Mouse (Mus musculus): ENCODE results near the gene Grin2b. TPM values are rescaled to one million over a fixed set of nuclear protein-coding genes. Genes with fewer than 3 reads are reported as not detected.
A peak's percentile ranks its signal among the peaks of the same experiment; 100 is the strongest.

Gene Grin2b
- total and polyA plus RNA-seq, 2 experiments = 0.01 to 0.09 TPM

- H3K27me3 ChIP-seq (ENCODE audit: control insufficient read depth, insufficient read depth, low read length) = no peaks in the 10 kb centered on the region
- DNase-seq (ENCODE audit: extremely low read depth, low read depth, low spot score) = no peak
- no peaks in the 10 kb centered on the region for H3K36me3 ChIP-seq (ENCODE audit: control insufficient read depth, insufficient read depth, low read length)
- no peaks in the 10 kb centered on the region for H3K4me1 ChIP-seq (ENCODE audit: control insufficient read depth, insufficient read depth, low read length)
- H3K9ac ChIP-seq (ENCODE audit: low read depth, low read length) = no peak overlapping the region
- TF ChIP-seq POLR2A (IDR thresholded peaks at IDR 0.05; ENCODE audit: extremely low read depth, insufficient read depth, low read length) (no peak), CTCF (IDR thresholded peaks at IDR 0.05; ENCODE audit: low read depth, low read length) (no peak)
- H3K79me2 ChIP-seq (ENCODE audit: control insufficient read depth, insufficient read depth, low read length) = no peaks in the 10 kb centered on the region
- no peak overlapping the region for H3K4me3 ChIP-seq (ENCODE audit: insufficient read depth, low read depth, low read length)
- no peak overlapping the region for H3K27ac ChIP-seq (replicated peaks; ENCODE audit: insufficient read depth, low read depth, low read length)
- 89% methylated on average over 6 of the region's 6 CpGs for WGBS
These were observed 230.1 kb downstream of the Grin2b start for GRCm38 (mm10) chr6:135943121-135943617.

DNA sequence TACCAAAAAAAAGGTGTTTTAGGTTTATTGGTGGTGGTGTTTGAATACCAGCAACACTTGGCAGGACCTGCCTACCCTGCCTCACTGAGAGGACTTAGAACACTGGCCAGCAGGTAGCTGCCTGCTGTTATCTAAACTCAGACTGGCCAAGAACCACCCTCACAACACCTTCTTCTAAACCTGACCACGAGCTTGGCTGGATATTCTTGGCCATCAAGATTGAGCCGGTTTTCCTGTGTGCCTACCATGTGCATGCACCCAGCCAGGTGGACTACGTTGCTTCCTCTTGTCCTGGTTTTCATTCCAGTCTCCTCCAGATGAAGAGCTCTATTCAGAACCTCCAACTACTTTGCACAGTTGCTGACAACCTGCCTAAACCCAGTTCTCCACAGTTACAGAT lies 240.4 kb downstream of the Grin2b start:
- H3K4me1 ChIP-seq (ENCODE audit: control insufficient read depth, insufficient read depth, low read length) = no peaks in the 10 kb centered on the region
- 81% methylated on average over 3 of the region's 3 CpGs for WGBS
- H3K36me3 ChIP-seq (ENCODE audit: control insufficient read depth, insufficient read depth, low read length) = no peaks in the 10 kb centered on the region
- no peak overlapping the region for H3K4me3 ChIP-seq (ENCODE audit: insufficient read depth, low read depth, low read length)
- H3K27ac ChIP-seq (replicated peaks; ENCODE audit: insufficient read depth, low read depth, low read length) = no peak overlapping the region
- H3K27me3 ChIP-seq (ENCODE audit: control insufficient read depth, insufficient read depth, low read length) = no peaks in the 10 kb centered on the region
- H3K9ac ChIP-seq (ENCODE audit: low read depth, low read length) = no peak overlapping the region
- H3K79me2 ChIP-seq (ENCODE audit: control insufficient read depth, insufficient read depth, low read length) = no peaks in the 10 kb centered on the region
- no peak for TF ChIP-seq CTCF (IDR thresholded peaks at IDR 0.05; ENCODE audit: low read depth, low read length)
- no peak for TF ChIP-seq POLR2A (IDR thresholded peaks at IDR 0.05; ENCODE audit: extremely low read depth, insufficient read depth, low read length)
- no peak for DNase-seq (ENCODE audit: extremely low read depth, low read depth, low spot score)

DNA sequence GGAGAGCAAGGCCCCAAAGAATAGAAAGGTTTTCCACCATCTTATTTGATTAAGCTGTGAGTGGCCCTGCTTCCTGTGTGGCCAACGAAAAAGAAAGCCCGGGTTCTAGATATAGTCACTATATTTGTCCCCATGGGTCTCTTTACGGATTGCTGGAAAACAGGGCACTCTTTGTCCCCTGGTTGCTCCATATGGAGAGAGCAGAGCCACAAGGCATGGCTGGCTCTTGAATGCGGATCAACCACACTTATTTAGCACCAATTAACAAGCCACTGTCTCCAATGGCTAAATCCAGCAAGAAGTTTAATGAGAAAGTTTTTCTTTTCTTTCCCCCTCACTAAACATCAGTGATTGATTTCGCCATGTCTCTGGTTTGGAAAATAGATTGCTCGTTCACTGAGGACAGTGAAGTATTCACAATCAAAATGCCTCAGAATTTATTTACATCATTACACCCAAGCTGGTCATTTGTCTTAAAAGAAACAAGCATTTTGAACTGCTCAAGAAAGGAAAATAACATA lies 240.9 kb downstream of the Grin2b start:
- 69% methylated on average over 6 of the region's 6 CpGs for WGBS
- Histone ChIP-seq H3K27me3 (ENCODE audit: control insufficient read depth, insufficient read depth, low read length) (no peaks in the 10 kb centered on the region), H3K9ac (ENCODE audit: low read depth, low read length) (no peak overlapping the region), H3K79me2 (ENCODE audit: control insufficient read depth, insufficient read depth, low read length) (no peaks in the 10 kb centered on the region), H3K4me3 (ENCODE audit: insufficient read depth, low read depth, low read length) (no peak overlapping the region), H3K27ac (replicated peaks; ENCODE audit: insufficient read depth, low read depth, low read length) (no peak overlapping the region), H3K36me3 (ENCODE audit: control insufficient read depth, insufficient read depth, low read length) (no peaks in the 10 kb centered on the region), H3K4me1 (ENCODE audit: control insufficient read depth, insufficient read depth, low read length) (no peaks in the 10 kb centered on the region)
- TF ChIP-seq POLR2A (IDR thresholded peaks at IDR 0.05; ENCODE audit: extremely low read depth, insufficient read depth, low read length) = no peak
- no peak for TF ChIP-seq CTCF (IDR thresholded peaks at IDR 0.05; ENCODE audit: low read depth, low read length)
- no peak for DNase-seq (ENCODE audit: extremely low read depth, low read depth, low spot score)

GRCm38 (mm10) chr6:135917676-135918075 lies 255.6 kb downstream of the Grin2b start:
- H3K27ac ChIP-seq (replicated peaks; ENCODE audit: insufficient read depth, low read depth, low read length) = no peak overlapping the region
- H3K4me3 ChIP-seq (ENCODE audit: insufficient read depth, low read depth, low read length) = no peak overlapping the region
- H3K9ac ChIP-seq (ENCODE audit: low read depth, low read length) = no peak overlapping the region
- peak; percentile 17 for DNase-seq (ENCODE audit: extremely low read depth, low read depth, low spot score)
- no peaks in the 10 kb centered on the region for H3K36me3 ChIP-seq (ENCODE audit: control insufficient read depth, insufficient read depth, low read length)
- TF ChIP-seq POLR2A (IDR thresholded peaks at IDR 0.05; ENCODE audit: extremely low read depth, insufficient read depth, low read length) = no peak
- TF ChIP-seq CTCF (IDR thresholded peaks at IDR 0.05; ENCODE audit: low read depth, low read length) = no peak
- no peaks in the 10 kb centered on the region for H3K79me2 ChIP-seq (ENCODE audit: control insufficient read depth, insufficient read depth, low read length)
- H3K27me3 ChIP-seq (ENCODE audit: control insufficient read depth, insufficient read depth, low read length) = no peaks in the 10 kb centered on the region
- H3K4me1 ChIP-seq (ENCODE audit: control insufficient read depth, insufficient read depth, low read length) = no peaks in the 10 kb centered on the region

DNA sequence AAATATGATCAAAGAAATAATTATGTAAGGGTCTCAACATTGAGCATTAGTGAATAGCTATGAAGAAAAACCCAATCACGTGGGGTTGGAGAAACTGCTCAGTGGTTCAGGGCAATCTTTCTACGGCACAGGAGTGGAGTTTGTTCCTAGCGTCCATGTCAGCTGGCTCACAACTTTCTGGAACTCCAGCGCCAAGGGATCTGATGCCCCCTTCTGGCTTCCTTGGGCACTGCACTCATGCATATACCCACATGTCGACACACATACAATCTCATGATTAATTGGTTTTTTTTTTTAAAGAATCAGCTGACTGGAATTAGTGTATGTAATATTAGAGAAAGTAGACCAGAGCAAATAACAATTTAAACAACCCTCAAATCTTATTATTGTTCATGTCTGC lies 258.7 kb downstream of the Grin2b start:
- Histone ChIP-seq H3K4me3 (ENCODE audit: insufficient read depth, low read depth, low read length) (no peak overlapping the region), H3K4me1 (ENCODE audit: control insufficient read depth, insufficient read depth, low read length) (no peaks in the 10 kb centered on the region), H3K79me2 (ENCODE audit: control insufficient read depth, insufficient read depth, low read length) (no peaks in the 10 kb centered on the region), H3K9ac (ENCODE audit: low read depth, low read length) (no peak overlapping the region), H3K27me3 (ENCODE audit: control insufficient read depth, insufficient read depth, low read length) (no peaks in the 10 kb centered on the region), H3K27ac (replicated peaks; ENCODE audit: insufficient read depth, low read depth, low read length) (no peak overlapping the region), H3K36me3 (ENCODE audit: control insufficient read depth, insufficient read depth, low read length) (no peaks in the 10 kb centered on the region)
- TF ChIP-seq POLR2A (IDR thresholded peaks at IDR 0.05; ENCODE audit: extremely low read depth, insufficient read depth, low read length) (no peak), CTCF (IDR thresholded peaks at IDR 0.05; ENCODE audit: low read depth, low read length) (no peak)
- 93% methylated on average over 5 of the region's 5 CpGs for WGBS
- no peak for DNase-seq (ENCODE audit: extremely low read depth, low read depth, low spot score)

DNA sequence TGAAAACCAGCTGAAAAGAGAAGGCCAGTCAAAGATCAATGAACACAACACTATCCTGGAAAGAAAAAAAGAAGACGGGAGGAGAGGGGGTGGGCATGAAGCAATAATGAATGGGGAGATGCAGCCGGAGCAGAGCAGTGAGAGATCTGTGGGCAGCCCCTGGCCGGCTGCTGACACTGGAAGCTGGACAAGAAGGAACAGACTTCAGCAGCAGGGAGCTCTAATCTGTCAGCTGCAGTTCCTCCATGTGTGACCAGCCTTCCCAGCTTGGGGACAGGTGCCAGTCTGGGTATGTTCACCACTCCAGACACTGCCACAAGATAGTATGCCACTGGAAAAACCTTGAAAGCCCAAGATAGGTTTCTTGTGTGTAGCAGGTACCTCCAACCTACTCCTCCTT lies 261.2 kb downstream of the Grin2b start:
- Histone ChIP-seq H3K27me3 (ENCODE audit: control insufficient read depth, insufficient read depth, low read length) (no peaks in the 10 kb centered on the region), H3K79me2 (ENCODE audit: control insufficient read depth, insufficient read depth, low read length) (no peaks in the 10 kb centered on the region), H3K4me1 (ENCODE audit: control insufficient read depth, insufficient read depth, low read length) (no peaks in the 10 kb centered on the region), H3K9ac (ENCODE audit: low read depth, low read length) (no peak overlapping the region), H3K27ac (replicated peaks; ENCODE audit: insufficient read depth, low read depth, low read length) (no peak overlapping the region), H3K4me3 (ENCODE audit: insufficient read depth, low read depth, low read length) (no peak overlapping the region), H3K36me3 (ENCODE audit: control insufficient read depth, insufficient read depth, low read length) (no peaks in the 10 kb centered on the region)
- 75% methylated on average over 3 of the region's 3 CpGs for WGBS
- TF ChIP-seq POLR2A (IDR thresholded peaks at IDR 0.05; ENCODE audit: extremely low read depth, insufficient read depth, low read length) = no peak
- no peak for TF ChIP-seq CTCF (IDR thresholded peaks at IDR 0.05; ENCODE audit: low read depth, low read length)
- DNase-seq (ENCODE audit: extremely low read depth, low read depth, low spot score) = no peak
